Mouse (Mus musculus) hindbrain, embryonic 10.5 days (tissue): ENCODE measurements at regions not wholly inside any gene's neighbourhood (a gene's known extent, or its start where the extent isn't known, plus 50 kb on each side); places are given as distances from the start of the nearest gene placed in this dataset.
A peak's percentile ranks its signal among the peaks of the same experiment; 100 is the strongest.

ENCODE experiments used
- DNase-seq: peaks from one replicate; pipeline ENCODE4 v3.0.0-alpha.2; 2017; ENCODE audit warnings: low spot score
- H3K27ac ChIP-seq: fragments of 300-500 bp; sonication (generic); 2 replicates; pipeline ENCODE4 v1.5.1; 2016; ENCODE audit warnings: mild to moderate bottlenecking, moderate library complexity
- H3K27me3 ChIP-seq: fragments of 300-500 bp; sonication (generic); 2 replicates; pipeline ENCODE4 v1.6.1; 2016; ENCODE audit warnings: mild to moderate bottlenecking; ENCODE audit not compliant: poor library complexity, insufficient read depth, severe bottlenecking
- H3K36me3 ChIP-seq: fragments of 300-500 bp; sonication (generic); 2 replicates; pipeline ENCODE4 v1.6.1; 2016; ENCODE audit warnings: mild to moderate bottlenecking, moderate library complexity
- H3K4me1 ChIP-seq: fragments of 300-500 bp; sonication (generic); replicated peaks from 2 replicates; pipeline ENCODE4 v1.6.1; 2016; ENCODE audit warnings: mild to moderate bottlenecking
- H3K4me3 ChIP-seq: fragments of 300-500 bp; sonication (generic); 2 replicates; pipeline ENCODE4 v1.5.1; 2016; ENCODE audit warnings: mild to moderate bottlenecking, moderate library complexity
- H3K9me3 ChIP-seq: fragments of 300-500 bp; sonication (generic); 2 replicates; pipeline ENCODE4 v1.6.1; 2016; ENCODE audit warnings: mild to moderate bottlenecking, moderate library complexity
- WGBS: fragments of 180-500 bp; shearing (Covaris S2); methylation state at CpG from one replicate; pipeline ENCODE4 v1.1.7; 2016; 5-methylcytosine and 5-hydroxymethylcytosine counted together

- Histone ChIP-seq H3K9me3 (no peaks in the 10 kb centered on the region), H3K4me3 (no peak overlapping the region), H3K4me1 (no peaks in the 10 kb centered on the region), H3K36me3 (no peaks in the 10 kb centered on the region), H3K27ac (no peak overlapping the region), H3K27me3 (no peaks in the 10 kb centered on the region)
- DNase-seq: no peak
- WGBS: 81% methylated on average over 4 of the region's 4 CpGs
Observed at GRCm38 (mm10) chr14:100792094-100792493, 408.0 kb downstream of the Prr30 start.

- H3K27me3 ChIP-seq: no peaks in the 10 kb centered on the region
- WGBS: 77% methylated on average over 3 of the region's 3 CpGs
- H3K4me3 ChIP-seq: no peak overlapping the region
- DNase-seq: no peak
- no peaks in the 10 kb centered on the region for H3K9me3 ChIP-seq
- H3K36me3 ChIP-seq: no peaks in the 10 kb centered on the region
- H3K27ac ChIP-seq: no peak overlapping the region
- no peaks in the 10 kb centered on the region for H3K4me1 ChIP-seq
Observed at GRCm38 (mm10) chr14:100781882-100782281, 418.2 kb downstream of the Prr30 start.

GRCm38 (mm10) chr14:100753951-100754350, 446.2 kb downstream of the Prr30 start:
- no peaks in the 10 kb centered on the region for H3K36me3 ChIP-seq
- H3K4me3 ChIP-seq: no peak overlapping the region
- H3K4me1 ChIP-seq: peaks cover 20% of the 10 kb centered on the region
- no peak overlapping the region for H3K27ac ChIP-seq
- DNase-seq: peak; percentile 49
- 41% methylated on average over 2 of the region's 2 CpGs for WGBS
- H3K9me3 ChIP-seq: no peaks in the 10 kb centered on the region
- H3K27me3 ChIP-seq: no peaks in the 10 kb centered on the region

- Histone ChIP-seq H3K27ac (no peak overlapping the region), H3K36me3 (no peaks in the 10 kb centered on the region), H3K4me1 (peaks cover 20% of the 10 kb centered on the region), H3K4me3 (no peak overlapping the region), H3K9me3 (no peaks in the 10 kb centered on the region), H3K27me3 (no peaks in the 10 kb centered on the region)
- 92% methylated on average over 10 of the region's 10 CpGs for WGBS
- DNase-seq: no peak
Observed at GRCm38 (mm10) chr14:100752746-100753145, 447.4 kb downstream of the Prr30 start.

- H3K36me3 ChIP-seq: no peaks in the 10 kb centered on the region
- H3K4me1 ChIP-seq: peaks cover 20% of the 10 kb centered on the region
- peak overlapping the region; percentile 53 for H3K4me3 ChIP-seq
- no peaks in the 10 kb centered on the region for H3K9me3 ChIP-seq
- peak overlapping the region; percentile 87 for H3K27ac ChIP-seq
- WGBS: 15% methylated on average over 19 of the region's 19 CpGs
- no peaks in the 10 kb centered on the region for H3K27me3 ChIP-seq
- DNase-seq: peak; percentile 79
Observed at GRCm38 (mm10) chr14:100749737-100750541, 450.2 kb downstream of the Prr30 start.

- Histone ChIP-seq H3K36me3 (no peaks in the 10 kb centered on the region), H3K27ac (no peak overlapping the region), H3K27me3 (no peaks in the 10 kb centered on the region), H3K4me3 (no peak overlapping the region), H3K4me1 (no peaks in the 10 kb centered on the region), H3K9me3 (no peaks in the 10 kb centered on the region)
- no peak for DNase-seq
- WGBS: 81% methylated on average over 4 of the region's 4 CpGs
Observed at GRCm38 (mm10) chr14:100735276-100735675, 450.8 kb upstream of the Klf12 start.

GRCm38 (mm10) chr14:100728433-100728832, 444.0 kb upstream of the Klf12 start:
- no peaks in the 10 kb centered on the region for H3K9me3 ChIP-seq
- no peaks in the 10 kb centered on the region for H3K4me1 ChIP-seq
- 92% methylated on average over 4 of the region's 4 CpGs for WGBS
- no peaks in the 10 kb centered on the region for H3K36me3 ChIP-seq
- no peak overlapping the region for H3K27ac ChIP-seq
- H3K4me3 ChIP-seq: no peak overlapping the region
- no peaks in the 10 kb centered on the region for H3K27me3 ChIP-seq
- no peak for DNase-seq

- Histone ChIP-seq H3K27ac (no peak overlapping the region), H3K9me3 (no peaks in the 10 kb centered on the region), H3K36me3 (no peaks in the 10 kb centered on the region), H3K27me3 (no peaks in the 10 kb centered on the region), H3K4me3 (no peak overlapping the region), H3K4me1 (no peaks in the 10 kb centered on the region)
- 90% methylated on average over 2 of the region's 2 CpGs for WGBS
- DNase-seq: no peak
Observed at GRCm38 (mm10) chr14:100727701-100728100, 443.2 kb upstream of the Klf12 start.

- H3K4me1 ChIP-seq: peaks cover 9% of the 10 kb centered on the region
- no peaks in the 10 kb centered on the region for H3K9me3 ChIP-seq
- no peak overlapping the region for H3K27ac ChIP-seq
- no peak for DNase-seq
- no peaks in the 10 kb centered on the region for H3K27me3 ChIP-seq
- H3K36me3 ChIP-seq: no peaks in the 10 kb centered on the region
- no peak overlapping the region for H3K4me3 ChIP-seq
- WGBS: 90% methylated on average over 8 of the region's 8 CpGs
Observed at GRCm38 (mm10) chr14:100724962-100725361, 440.5 kb upstream of the Klf12 start.

- Histone ChIP-seq H3K27me3 (no peaks in the 10 kb centered on the region), H3K27ac (no peak overlapping the region), H3K4me1 (peaks cover 14% of the 10 kb centered on the region), H3K9me3 (0 out of 2 replicates have a peak, but pooled peaks cover 4% of the 10 kb centered on the region), H3K4me3 (no peak overlapping the region), H3K36me3 (no peaks in the 10 kb centered on the region)
- 42% methylated on average over 1 of the region's 1 CpGs for WGBS
- DNase-seq: no peak
Observed at GRCm38 (mm10) chr14:100720667-100721066, 436.2 kb upstream of the Klf12 start.

- Histone ChIP-seq H3K4me1 (peaks cover 17% of the 10 kb centered on the region), H3K36me3 (no peaks in the 10 kb centered on the region), H3K4me3 (no peak overlapping the region), H3K27ac (no peak overlapping the region), H3K9me3 (0 out of 2 replicates have a peak, but pooled peaks cover 4% of the 10 kb centered on the region), H3K27me3 (no peaks in the 10 kb centered on the region)
- WGBS: 69% methylated on average over 2 of the region's 2 CpGs
- no peak for DNase-seq
Observed at GRCm38 (mm10) chr14:100714952-100715351, 430.5 kb upstream of the Klf12 start.

- H3K36me3 ChIP-seq: no peaks in the 10 kb centered on the region
- no peak for DNase-seq
- H3K27me3 ChIP-seq: no peaks in the 10 kb centered on the region
- 74% methylated on average over 4 of the region's 4 CpGs for WGBS
- peak overlapping the region; percentile 42 for H3K27ac ChIP-seq
- 0 out of 2 replicates have a peak, but pooled peaks cover 4% of the 10 kb centered on the region for H3K9me3 ChIP-seq
- no peak overlapping the region for H3K4me3 ChIP-seq
- peaks cover 12% of the 10 kb centered on the region for H3K4me1 ChIP-seq
Observed at GRCm38 (mm10) chr14:100713999-100714471, 429.6 kb upstream of the Klf12 start.

GRCm38 (mm10) chr14:100713592-100713991, 429.1 kb upstream of the Klf12 start:
- H3K27me3 ChIP-seq: no peaks in the 10 kb centered on the region
- 0 out of 2 replicates have a peak, but pooled peaks cover 4% of the 10 kb centered on the region for H3K9me3 ChIP-seq
- peak; percentile 28 for DNase-seq
- no peaks in the 10 kb centered on the region for H3K36me3 ChIP-seq
- H3K4me3 ChIP-seq: no peak overlapping the region
- WGBS: 67% methylated on average over 6 of the region's 6 CpGs
- no peak overlapping the region for H3K27ac ChIP-seq
- H3K4me1 ChIP-seq: peaks cover 12% of the 10 kb centered on the region
